Mouse (Mus musculus) kidney, embryonic 16.5 days (tissue): Measurements from ENCODE around the gene Nsmce4a. TPM values are rescaled to one million over a fixed set of nuclear protein-coding genes. Genes with fewer than 3 reads are reported as not detected.
"Not testable (repeated sequence)": the region's sequence is repeated elsewhere in the genome, so short reads cannot be mapped to it uniquely, and the experiment has no call there.

ENCODE experiments used
- ATAC-seq: fragments of 200-750 bp; cut with Nextera tagmentation; 2 replicates; pipeline ENCODE4 v1.8.0; 2017; ENCODE audit warnings: moderate TSS enrichment; ENCODE audit not compliant: low FRiP score, low TSS enrichment
- H3K27ac ChIP-seq: fragments of 300-500 bp; sonication (generic); 2 replicates; pipeline ENCODE4 v1.5.1; 2014; ENCODE audit warnings: low read length
- H3K27me3 ChIP-seq: fragments of 300-500 bp; sonication (generic); 2 replicates; pipeline ENCODE4 v1.6.1; 2014; ENCODE audit warnings: low read length, control low read depth, mixed read lengths; ENCODE audit not compliant: insufficient read depth
- H3K36me3 ChIP-seq: fragments of 300-500 bp; sonication (generic); 2 replicates; pipeline ENCODE4 v1.6.1; 2014; ENCODE audit warnings: low read length, control low read depth, mixed read lengths; ENCODE audit not compliant: insufficient read depth
- H3K4me1 ChIP-seq: fragments of 300-500 bp; sonication (generic); 2 replicates; pipeline ENCODE4 v1.6.1; 2014; ENCODE audit warnings: low read length, control low read depth, mixed read lengths; ENCODE audit not compliant: insufficient read depth
- H3K4me2 ChIP-seq: fragments of 300-500 bp; sonication (generic); replicated peaks from 2 replicates; pipeline ENCODE4 v1.6.1; 2014; ENCODE audit warnings: low read depth, low read length
- H3K4me3 ChIP-seq: fragments of 300-500 bp; sonication (generic); 2 replicates; pipeline ENCODE4 v1.5.1; 2014; ENCODE audit warnings: mild to moderate bottlenecking, low read length
- H3K9ac ChIP-seq: fragments of 300-500 bp; sonication (generic); replicated peaks from 2 replicates; pipeline ENCODE4 v1.6.1; 2014; ENCODE audit warnings: low read length
- H3K9me3 ChIP-seq: fragments of 300-500 bp; sonication (generic); 2 replicates; pipeline ENCODE4 v1.6.1; 2016; ENCODE audit warnings: low read length, control low read depth
- WGBS: fragments of 180-500 bp; shearing (Covaris S2); extraction: QIAGEN DNeasy Blood & Tissue Kit; methylation state at CpG from one replicate; pipeline ENCODE4 v1.1.7; 2014; 5-methylcytosine and 5-hydroxymethylcytosine counted together
- polyA plus RNA-seq: library from polyadenylated mRNA; unstranded; fragments of >200 nt; fragmentation: Nextera tagmentation; extraction: Ambion mirVana; gene quantifications from 2 replicates; pipeline ENCODE4 v1.2.1, GENCODE M21; 2015

The Nsmce4a gene
- polyA plus RNA-seq, 1 experiment from 2014 or later: 155 TPM

GRCm38 (mm10) chr7:130602804-130603203 is 29.9 kb upstream of the Nsmce4a start:
- no peak for ATAC-seq
- no peak overlapping the region for H3K4me2 ChIP-seq
- H3K4me3 ChIP-seq: no peak overlapping the region
- no peak overlapping the region for H3K27ac ChIP-seq
- no peaks in the 10 kb centered on the region; the same call in 1 of the 2 replicates for H3K4me1 ChIP-seq
- no peaks in the 10 kb centered on the region for H3K9me3 ChIP-seq
- H3K9ac ChIP-seq: no peak overlapping the region
- 79% methylated on average over 1 of the region's 1 CpGs for WGBS
- no peaks in the 10 kb centered on the region for H3K36me3 ChIP-seq
- no peaks in the 10 kb centered on the region for H3K27me3 ChIP-seq

- no peak for ATAC-seq
- no peak overlapping the region for H3K4me3 ChIP-seq
- no peaks in the 10 kb centered on the region for H3K9me3 ChIP-seq
- no peak overlapping the region for H3K9ac ChIP-seq
- 75% methylated on average over 2 of the region's 2 CpGs for WGBS
- no peak overlapping the region for H3K27ac ChIP-seq
- no peaks in the 10 kb centered on the region for H3K27me3 ChIP-seq
- H3K36me3 ChIP-seq: no peaks in the 10 kb centered on the region
- no peak overlapping the region for H3K4me2 ChIP-seq
- peaks cover 6% of the 10 kb centered on the region; the same call in 1 of the 2 replicates for H3K4me1 ChIP-seq
Measured at GRCm38 (mm10) chr7:130600546-130600945, 27.6 kb upstream of the Nsmce4a start.

GRCm38 (mm10) chr7:130600074-130600473 is 27.2 kb upstream of the Nsmce4a start:
- ATAC-seq: no peak
- peaks cover 6% of the 10 kb centered on the region; the same call in 1 of the 2 replicates for H3K4me1 ChIP-seq
- no peaks in the 10 kb centered on the region for H3K36me3 ChIP-seq
- H3K9ac ChIP-seq: no peak overlapping the region
- no peak overlapping the region for H3K27ac ChIP-seq
- no peak overlapping the region for H3K4me2 ChIP-seq
- H3K9me3 ChIP-seq: no peaks in the 10 kb centered on the region
- 86% methylated on average over 3 of the region's 3 CpGs for WGBS
- H3K4me3 ChIP-seq: no peak overlapping the region
- no peaks in the 10 kb centered on the region for H3K27me3 ChIP-seq

- no peak for ATAC-seq
- WGBS: 79% methylated on average over 6 of the region's 6 CpGs
- no peak overlapping the region for H3K4me2 ChIP-seq
- no peak overlapping the region for H3K27ac ChIP-seq
- no peaks in the 10 kb centered on the region for H3K36me3 ChIP-seq
- H3K4me3 ChIP-seq: no peak overlapping the region
- no peak overlapping the region for H3K9ac ChIP-seq
- peaks cover 6% of the 10 kb centered on the region; the same call in 1 of the 2 replicates for H3K4me1 ChIP-seq
- no peaks in the 10 kb centered on the region for H3K9me3 ChIP-seq
- no peaks in the 10 kb centered on the region for H3K27me3 ChIP-seq
Measured at GRCm38 (mm10) chr7:130597546-130597945, 24.6 kb upstream of the Nsmce4a start.

GRCm38 (mm10) chr7:130596079-130596855 is 23.3 kb upstream of the Nsmce4a start:
- H3K36me3 ChIP-seq, H3K27me3 ChIP-seq, H3K4me2 ChIP-seq, H3K9ac ChIP-seq, H3K27ac ChIP-seq, H3K4me1 ChIP-seq, H3K9me3 ChIP-seq, H3K4me3 ChIP-seq: not testable (repeated sequence)
- 31% methylated on average over 9 of the region's 19 CpGs for WGBS
- peak; percentile 37 for ATAC-seq

- H3K4me3 ChIP-seq, H3K4me2 ChIP-seq, H3K9ac ChIP-seq, H3K27ac ChIP-seq, ATAC-seq, H3K27me3 ChIP-seq, H3K36me3 ChIP-seq, H3K9me3 ChIP-seq, H3K4me1 ChIP-seq: not testable (repeated sequence)
- 57% methylated on average over 6 of the region's 11 CpGs for WGBS
Measured at GRCm38 (mm10) chr7:130593375-130594239, 20.7 kb upstream of the Nsmce4a start.

- no CpG with 5 or more reads among the region's 11 CpGs for WGBS
- ATAC-seq: peak; percentile 58
Measured at GRCm38 (mm10) chr7:130592975-130593374, 20.1 kb upstream of the Nsmce4a start.

GRCm38 (mm10) chr7:130590845-130591437 is 18.0 kb upstream of the Nsmce4a start:
- ATAC-seq: no peak
- Histone ChIP-seq H3K4me1 (peaks cover 3% of the 10 kb centered on the region; the same call in 1 of the 2 replicates), H3K27ac (no peak overlapping the region), H3K9me3 (no peaks in the 10 kb centered on the region), H3K9ac (no peak overlapping the region), H3K4me3 (no peak overlapping the region), H3K36me3 (no peaks in the 10 kb centered on the region), H3K27me3 (no peaks in the 10 kb centered on the region), H3K4me2 (no peak overlapping the region)
- WGBS: 69% methylated on average over 8 of the region's 8 CpGs

More at GRCm38 (mm10) chr7:130592975-130593374, 20.1 kb upstream of the Nsmce4a start:
- not testable (repeated sequence) for H3K4me2 ChIP-seq, H3K9ac ChIP-seq, H3K27ac ChIP-seq, H3K36me3 ChIP-seq, H3K4me1 ChIP-seq, H3K27me3 ChIP-seq, H3K9me3 ChIP-seq, H3K4me3 ChIP-seq

- Histone ChIP-seq H3K4me3 (no peak overlapping the region), H3K9ac (no peak overlapping the region), H3K27ac (no peak overlapping the region), H3K4me1 (peaks cover 3% of the 10 kb centered on the region; the same call in 1 of the 2 replicates), H3K36me3 (no peaks in the 10 kb centered on the region), H3K27me3 (no peaks in the 10 kb centered on the region), H3K9me3 (no peaks in the 10 kb centered on the region), H3K4me2 (no peak overlapping the region)
- ATAC-seq: no peak
- 69% methylated on average over 13 of the region's 13 CpGs for WGBS
Measured at GRCm38 (mm10) chr7:130590081-130590828, 17.3 kb upstream of the Nsmce4a start.
